Mouse (Mus musculus): ENCODE results near the gene Aplnr.

Gene Aplnr

DNA sequence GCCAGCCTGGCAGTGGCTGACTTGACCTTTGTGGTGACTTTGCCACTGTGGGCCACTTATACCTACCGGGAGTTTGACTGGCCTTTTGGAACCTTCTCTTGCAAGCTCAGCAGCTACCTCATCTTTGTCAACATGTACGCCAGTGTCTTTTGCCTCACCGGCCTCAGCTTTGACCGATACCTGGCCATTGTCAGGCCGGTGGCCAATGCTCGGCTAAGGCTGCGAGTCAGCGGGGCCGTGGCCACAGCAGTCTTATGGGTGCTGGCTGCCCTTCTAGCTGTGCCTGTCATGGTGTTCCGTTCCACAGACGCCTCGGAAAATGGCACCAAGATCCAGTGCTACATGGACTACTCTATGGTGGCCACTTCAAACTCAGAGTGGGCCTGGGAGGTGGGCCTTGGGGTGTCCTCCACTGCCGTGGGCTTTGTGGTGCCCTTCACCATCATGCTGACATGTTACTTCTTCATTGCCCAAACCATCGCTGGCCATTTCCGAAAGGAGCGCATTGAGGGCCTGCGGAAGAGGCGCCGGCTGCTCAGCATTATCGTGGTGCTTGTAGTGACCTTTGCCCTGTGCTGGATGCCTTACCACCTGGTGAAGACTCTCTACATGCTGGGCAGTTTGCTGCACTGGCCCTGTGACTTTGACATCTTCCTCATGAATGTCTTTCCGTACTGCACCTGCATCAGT, 951 bp downstream of the Aplnr start:
- no peak for DNase-seq (ENCODE audit: low read depth in 2 of 2, low spot score in 2 of 2)

- no peak for DNase-seq (ENCODE audit: low read depth in 2 of 2, low spot score in 2 of 2)
These were observed 1.6 kb downstream of the Aplnr start for GRCm38 (mm10) chr2:85137601-85138140.

GRCm38 (mm10) chr2:85138143-85138542, 2.1 kb downstream of the Aplnr start:
- DNase-seq (ENCODE audit: low read depth in 2 of 2, low spot score in 2 of 2) = no peak

- no peak for DNase-seq (ENCODE audit: low read depth in 2 of 2, low spot score in 2 of 2)
These were observed 3.4 kb downstream of the Aplnr start for GRCm38 (mm10) chr2:85139393-85139792.

DNA sequence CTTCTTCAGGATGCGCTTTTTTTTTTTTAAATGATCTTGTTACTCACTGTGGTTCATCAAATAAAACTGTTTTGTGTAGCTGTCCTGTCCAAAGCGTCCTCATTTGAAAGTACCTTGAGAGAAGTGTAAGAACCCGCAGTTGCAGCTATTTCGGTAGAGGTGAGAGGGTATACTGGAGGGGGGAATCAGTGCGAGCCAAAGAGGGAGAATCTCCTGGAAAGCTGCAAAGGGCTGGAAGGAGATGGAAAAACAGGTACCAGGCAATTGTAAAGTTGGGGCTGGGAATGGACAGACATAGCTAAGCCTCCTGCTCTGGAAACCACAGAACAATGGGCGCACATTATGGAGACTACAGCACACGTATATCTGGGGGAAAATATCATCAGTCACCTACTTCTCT, 3.8 kb downstream of the Aplnr start:
- no peak for DNase-seq (ENCODE audit: low read depth in 2 of 2, low spot score in 2 of 2)

DNA sequence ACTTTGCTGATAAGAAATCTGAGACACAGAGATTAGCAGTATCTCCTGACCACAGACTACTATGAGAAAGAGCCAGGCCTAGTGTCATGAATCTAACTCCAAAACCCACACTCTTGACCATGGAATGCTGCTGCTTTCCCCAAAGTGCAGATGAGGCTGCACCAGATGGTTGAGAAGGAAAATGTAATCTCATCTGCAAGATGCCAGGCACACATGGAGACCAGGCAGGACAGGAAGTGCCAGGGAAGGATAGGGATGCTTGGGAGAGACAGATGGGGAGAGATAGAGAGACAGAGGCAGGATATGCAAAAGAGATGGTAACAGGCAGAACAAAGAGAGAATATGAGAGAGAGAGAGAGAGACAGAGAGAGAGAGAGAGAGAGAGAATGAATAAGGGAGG, 4.8 kb downstream of the Aplnr start:
- no peak for DNase-seq (ENCODE audit: low read depth in 2 of 2, low spot score in 2 of 2)

DNA sequence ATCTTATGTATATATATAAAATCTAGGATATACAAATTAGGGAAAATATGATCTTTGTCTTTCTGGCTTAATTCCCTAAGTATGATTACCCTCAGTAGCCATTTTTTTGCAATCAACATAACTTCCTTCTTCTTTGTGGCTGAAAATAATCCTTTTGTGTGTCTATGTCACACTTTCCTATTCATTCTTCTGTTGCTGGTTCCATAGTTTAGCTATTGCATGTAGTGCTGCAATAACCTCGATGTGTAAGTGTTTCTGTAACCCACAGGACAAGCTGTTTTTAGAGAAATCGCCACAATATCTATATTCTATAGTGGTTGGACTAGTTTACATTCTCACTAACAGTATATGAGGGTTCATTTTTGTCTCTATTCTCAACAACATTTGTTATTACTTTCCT, 8.9 kb downstream of the Aplnr start:
- DNase-seq (ENCODE audit: low read depth in 2 of 2, low spot score in 2 of 2) = no peak

GRCm38 (mm10) chr2:85145346-85145745, 9.3 kb downstream of the Aplnr start:
- no peak for DNase-seq (ENCODE audit: low read depth in 2 of 2, low spot score in 2 of 2)

DNA sequence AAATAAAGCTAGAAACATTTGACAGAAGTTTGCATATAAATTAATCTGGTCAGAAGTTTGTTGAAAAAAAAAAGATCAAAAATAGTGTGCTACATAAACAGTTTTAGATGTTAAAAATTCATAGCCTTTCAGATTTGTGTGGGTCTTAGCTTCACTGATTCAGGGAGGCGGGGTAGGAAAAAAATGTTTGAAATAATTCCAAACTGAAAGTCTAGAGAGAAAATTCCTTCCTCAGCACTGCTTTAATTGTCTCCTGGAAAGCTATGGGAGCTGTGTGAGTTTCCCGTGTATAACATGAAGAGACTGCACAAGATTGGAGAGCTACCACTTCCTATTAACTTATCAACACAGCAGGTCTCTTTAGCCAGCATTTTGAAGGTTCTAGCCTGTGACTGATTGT, 11.5 kb downstream of the Aplnr start:
- no peak for DNase-seq (ENCODE audit: low read depth in 2 of 2, low spot score in 2 of 2)

- DNase-seq (ENCODE audit: low read depth in 2 of 2, low spot score in 2 of 2) = no peak
These were observed 14.3 kb downstream of the Aplnr start for GRCm38 (mm10) chr2:85150373-85150772.

DNA sequence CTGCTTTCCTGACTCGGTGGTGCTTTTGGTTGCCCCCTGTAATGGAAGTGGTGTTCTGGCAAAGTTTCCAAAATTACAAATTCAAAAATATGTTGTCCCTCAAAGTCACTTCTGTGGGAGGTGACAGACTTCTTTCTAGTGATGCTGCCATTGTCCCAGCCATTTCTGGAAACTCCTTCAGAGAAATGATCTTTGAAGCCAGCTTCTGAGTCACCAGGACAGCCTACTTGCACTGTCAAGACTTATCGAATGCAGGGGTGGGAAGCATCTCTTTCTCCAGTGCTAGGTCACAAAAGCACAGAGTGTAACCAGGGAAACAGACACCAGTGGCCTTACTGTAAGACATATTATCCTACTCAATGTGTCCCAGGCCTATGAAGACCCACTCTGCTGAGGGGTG, 15.2 kb downstream of the Aplnr start:
- no peak for DNase-seq (ENCODE audit: low read depth in 2 of 2, low spot score in 2 of 2)

- no peak for DNase-seq (ENCODE audit: low read depth in 2 of 2, low spot score in 2 of 2)
These were observed 19.3 kb downstream of the Aplnr start for GRCm38 (mm10) chr2:85155334-85155733.

- no peak for DNase-seq (ENCODE audit: low read depth in 2 of 2, low spot score in 2 of 2)
These were observed 20.1 kb downstream of the Aplnr start for GRCm38 (mm10) chr2:85156136-85156535.

DNA sequence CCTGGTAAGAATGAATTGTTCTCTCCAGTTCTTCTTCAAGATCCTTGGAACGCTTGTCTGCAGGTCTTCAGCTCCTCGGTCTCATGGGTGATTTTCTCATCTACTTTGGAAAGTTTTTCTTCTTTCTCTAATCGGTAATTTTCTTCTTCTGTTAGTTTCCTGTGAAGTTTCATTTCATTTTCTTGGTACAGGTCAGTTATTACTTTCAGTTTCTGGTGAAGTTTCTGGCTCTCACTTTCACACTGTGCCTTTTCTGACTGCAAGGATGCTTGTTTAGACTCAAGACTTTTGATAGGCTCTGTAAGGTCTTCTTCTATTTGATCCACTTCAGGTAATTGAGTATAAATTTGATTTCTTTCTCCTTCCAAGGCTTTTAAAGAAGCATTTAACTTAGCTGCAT, 21.4 kb downstream of the Aplnr start:
- no peak for DNase-seq (ENCODE audit: low read depth in 2 of 2, low spot score in 2 of 2)

GRCm38 (mm10) chr2:85160901-85161637, 25.0 kb downstream of the Aplnr start:
- no peak for DNase-seq (ENCODE audit: low read depth in 2 of 2, low spot score in 2 of 2)

GRCm38 (mm10) chr2:85161638-85162093, 25.6 kb downstream of the Aplnr start:
- no peak for DNase-seq (ENCODE audit: low read depth in 2 of 2, low spot score in 2 of 2)

DNA sequence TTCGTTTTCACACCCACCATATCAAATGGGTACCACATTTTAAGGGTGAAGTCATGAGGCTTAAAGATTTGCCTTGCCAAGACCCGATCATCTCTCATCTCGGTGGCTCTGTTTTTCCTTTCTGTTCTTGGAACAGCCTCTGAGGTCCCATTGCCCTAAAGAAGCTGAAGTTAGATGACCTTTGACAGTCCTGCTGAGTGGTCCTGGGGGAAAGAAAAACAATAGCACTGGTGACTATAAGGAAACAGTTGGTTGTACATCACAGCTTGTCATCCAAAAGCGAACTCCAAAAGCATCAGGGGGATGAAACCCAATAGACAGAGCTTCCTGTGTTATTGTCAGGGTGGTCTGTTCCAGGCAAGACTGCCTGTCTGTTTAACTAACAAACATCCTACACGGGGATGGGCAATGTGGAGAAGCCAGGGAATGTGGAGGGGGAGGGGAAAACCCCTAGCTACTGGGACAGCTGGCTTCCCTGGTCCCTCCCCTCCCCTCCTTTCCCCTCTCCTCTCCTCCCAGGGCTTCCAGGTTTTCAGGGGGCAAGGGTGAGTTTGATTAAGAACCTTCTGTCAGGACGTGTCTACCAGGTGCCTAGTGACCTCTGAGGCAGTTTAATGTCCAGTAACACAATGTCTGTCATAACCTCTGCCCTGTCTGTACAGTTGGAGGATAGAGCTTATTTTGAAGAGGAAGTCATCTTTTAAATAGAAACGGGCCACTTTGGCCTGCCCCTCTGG, 27.5 kb downstream of the Aplnr start:
- DNase-seq (ENCODE audit: low read depth in 2 of 2, low spot score in 2 of 2) = no peak

DNA sequence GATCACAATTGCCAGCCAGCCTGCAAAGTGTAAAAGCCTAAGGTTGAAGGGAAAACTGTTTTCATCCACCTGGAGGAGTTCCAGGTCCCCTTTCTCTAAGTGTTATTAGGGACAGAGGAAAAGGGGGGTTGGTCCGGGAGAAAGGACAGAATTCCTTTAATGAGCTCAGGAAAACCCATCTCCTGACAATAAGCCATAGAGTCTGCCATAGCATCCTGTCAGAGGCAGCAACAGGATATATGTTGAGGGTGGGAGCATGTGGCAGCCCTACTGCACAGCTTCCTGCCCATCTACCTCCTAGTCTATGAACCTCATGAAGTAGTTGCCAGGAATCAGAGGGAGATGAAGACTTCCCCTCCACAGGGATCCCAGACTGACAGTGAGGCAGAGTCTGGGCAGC, 31.6 kb downstream of the Aplnr start:
- DNase-seq (ENCODE audit: low read depth in 2 of 2, low spot score in 2 of 2) = no peak

DNA sequence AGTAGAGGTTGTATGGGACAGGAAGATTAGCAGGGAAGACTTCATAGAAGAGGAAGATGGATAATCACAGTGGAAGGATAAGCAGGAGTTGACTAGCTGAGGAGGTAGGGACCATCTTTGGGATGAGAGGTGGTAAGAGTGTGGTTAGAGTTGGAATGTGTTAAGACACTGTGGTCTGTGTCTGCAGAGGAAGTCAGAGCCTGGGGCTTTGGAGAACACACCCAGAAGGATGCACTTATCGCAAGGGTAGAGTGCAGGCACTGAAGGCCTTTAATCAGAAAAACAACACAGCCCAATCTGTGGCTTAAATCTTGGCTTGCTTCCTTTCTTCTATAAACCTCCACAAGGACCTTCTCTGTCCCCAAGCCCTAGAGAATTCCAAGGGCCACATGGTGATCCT, 32.3 kb downstream of the Aplnr start:
- no peak for DNase-seq (ENCODE audit: low read depth in 2 of 2, low spot score in 2 of 2)

DNA sequence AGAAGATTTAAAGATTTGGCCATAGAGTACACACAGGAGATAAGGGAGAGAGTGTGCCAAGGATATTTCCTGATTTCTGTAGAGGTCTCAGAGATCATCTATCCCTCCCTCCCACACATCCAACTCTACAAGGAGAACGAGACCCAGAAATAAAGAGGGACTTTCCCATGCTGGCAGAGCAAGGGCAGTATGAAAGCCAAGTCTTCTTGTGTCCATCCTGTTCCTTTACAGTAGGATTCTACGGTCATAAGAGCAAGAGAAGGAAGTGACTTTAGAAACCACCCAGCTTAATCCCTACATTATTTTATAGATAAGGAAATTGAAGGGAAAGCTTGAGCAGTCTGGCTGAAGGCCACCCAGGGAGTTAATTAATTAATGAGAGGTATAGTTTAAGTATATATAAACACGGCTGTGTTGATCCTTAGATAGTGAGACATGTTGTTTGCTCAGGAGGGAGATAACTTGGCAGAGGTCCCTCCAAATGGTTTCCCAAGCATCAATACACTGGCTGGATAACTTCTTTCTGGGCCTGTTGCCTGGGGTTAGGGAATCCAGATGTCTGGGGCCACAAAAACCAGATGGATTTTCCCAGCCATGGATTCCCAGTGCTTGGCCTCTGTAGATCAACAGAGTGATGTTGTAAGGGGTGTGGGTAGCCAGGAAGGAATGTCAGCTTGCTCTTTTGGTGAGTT, 36.2 kb downstream of the Aplnr start:
- no peak for DNase-seq (ENCODE audit: low read depth in 2 of 2, low spot score in 2 of 2)

GRCm38 (mm10) chr2:85172763-85173103, 36.7 kb downstream of the Aplnr start:
- no peak for DNase-seq (ENCODE audit: low read depth in 2 of 2, low spot score in 2 of 2)

Measured in CD8-positive naive resting alpha-beta T cell, adult 2 months (primary cell).